Mouse (Mus musculus) megakaryocyte-erythroid progenitor cell, adult 5-6 weeks (primary cell): ENCODE measurements around the gene Acad10. TPM values are rescaled to one million over a fixed set of nuclear protein-coding genes. Genes with fewer than 3 reads are reported as not detected.

Experiments
- ATAC-seq: replicated peaks from 2 replicates; pipeline ENCODE4 v1.8.0; 2016; ENCODE audit warnings: mild to moderate bottlenecking, inconsistent platforms; ENCODE audit not compliant: severe bottlenecking, poor library complexity, low FRiP score, low TSS enrichment
- total RNA-seq, 2 experiments: library from RNA; stranded (forward) in 1 of 2; stranded (reverse) in 1 of 2; fragments of 200-1000, 215-1000 nt in 1 of 2; fragments of >200 nt in 1 of 2; fragmentation: Nextera tagmentation in 1 of 2; gene quantifications; 2 replicates each; pipeline ENCODE4 v1.2.3; 2014 to 2017

The Acad10 gene
- total RNA-seq, 2 experiments from 2014 or later = 6.2 to 6.3 TPM

DNA sequence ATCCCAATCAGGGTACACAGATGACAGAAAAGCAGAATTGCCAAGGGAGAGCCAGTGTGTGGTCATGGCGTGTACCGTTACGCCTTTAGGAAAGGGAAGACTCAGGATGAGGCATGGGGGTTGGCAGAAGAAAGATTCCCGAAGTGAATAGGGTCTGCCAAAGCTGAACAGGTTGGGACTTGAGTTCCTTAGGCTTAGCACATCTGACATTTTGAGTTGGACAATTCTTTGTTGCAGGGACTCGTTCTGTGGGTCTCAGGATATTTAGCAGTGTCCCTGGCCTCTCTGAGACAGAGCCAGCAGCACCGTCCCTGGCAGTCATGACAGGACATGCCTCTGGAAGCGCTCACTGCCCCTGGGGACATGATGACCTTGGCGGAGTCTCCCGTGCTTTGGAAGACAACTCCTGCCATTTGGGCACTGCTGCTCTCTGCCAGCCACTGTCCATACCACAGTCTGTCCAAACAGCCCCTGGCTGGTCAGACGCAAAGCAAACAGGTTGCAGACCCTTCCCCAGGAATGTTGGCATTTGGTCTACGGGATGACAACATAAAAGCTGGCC lies 83.3 kb downstream of the Acad10 start:
- no peak for ATAC-seq

DNA sequence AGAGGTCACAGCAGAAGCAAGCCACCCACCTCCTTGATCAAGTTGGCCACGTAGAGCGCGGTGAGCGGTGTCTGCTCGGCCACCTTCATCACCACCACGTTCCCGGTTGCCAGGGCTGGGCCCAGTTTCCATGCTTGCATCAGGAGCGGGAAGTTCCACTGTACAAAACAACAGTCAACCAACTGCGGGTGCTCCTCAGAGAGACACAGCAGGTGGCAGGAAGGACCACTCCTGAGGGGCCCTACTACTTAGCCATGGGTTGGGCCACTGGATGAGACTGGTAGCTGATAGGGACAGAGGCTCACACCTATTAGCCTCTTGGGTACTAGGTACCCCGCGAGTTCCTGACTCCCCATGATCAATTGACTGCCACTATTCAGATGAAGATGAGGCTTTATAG lies 84.4 kb downstream of the Acad10 start:
- ATAC-seq = no peak

DNA sequence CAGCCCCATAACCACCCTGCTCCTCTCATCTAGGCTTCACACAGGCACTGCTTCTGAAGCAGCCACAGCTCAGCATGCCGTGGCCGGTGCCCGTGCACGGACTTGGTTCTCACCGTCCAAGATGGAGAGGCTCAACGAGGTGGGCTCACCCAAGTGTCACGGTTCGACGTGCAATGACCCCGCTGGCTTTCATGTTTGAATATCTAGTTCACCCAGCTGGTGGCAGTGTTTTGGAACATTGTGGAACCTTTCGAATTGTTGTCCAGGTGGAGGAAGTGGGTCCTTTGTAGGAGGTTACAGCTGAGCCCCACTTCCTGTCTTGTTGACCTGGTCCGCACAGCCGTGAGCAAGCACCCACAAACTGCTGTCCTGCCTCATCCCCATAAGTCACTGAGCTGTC lies 86.2 kb downstream of the Acad10 start:
- no peak for ATAC-seq

Other genes with a start within 250 kb of the Acad10 start
- not detected in 2 replicates for gene Tmem116, start 208.6 kb downstream of the Acad10 start, total RNA-seq (2014; fragmentation: Nextera tagmentation)
- 2.3 TPM in 1 of 2 replicates, not detected in the other for gene Tmem116, start 208.6 kb downstream of the Acad10 start, total RNA-seq (2017)
- gene Erp29, start 208.0 kb downstream of the Acad10 start, total RNA-seq (2014; fragmentation: Nextera tagmentation) = 191 and 257 TPM in 2 replicates
- gene Erp29, start 208.0 kb downstream of the Acad10 start, total RNA-seq (2017) = 422 and 491 TPM in 2 replicates
- gene Adam1b, start 157.1 kb downstream of the Acad10 start, total RNA-seq (2014; fragmentation: Nextera tagmentation) = 0.39 TPM in 1 of 2 replicates, not detected in the other
- gene Adam1b, start 157.1 kb downstream of the Acad10 start, total RNA-seq (2017) = not detected in 2 replicates
- 1.4 and 3.0 TPM in 2 replicates for gene Adam1a, start 115.0 kb downstream of the Acad10 start, total RNA-seq (2014; fragmentation: Nextera tagmentation)
- gene Adam1a, start 115.0 kb downstream of the Acad10 start, total RNA-seq (2017) = 2.9 and 5.0 TPM in 2 replicates
- gene Gm42878, start 115.0 kb downstream of the Acad10 start, total RNA-seq (2014; fragmentation: Nextera tagmentation) = not detected in 2 replicates
- gene Gm42878, start 115.0 kb downstream of the Acad10 start, total RNA-seq (2017) = not detected in 2 replicates
- gene Mapkapk5, start 114.6 kb downstream of the Acad10 start, total RNA-seq (2014; fragmentation: Nextera tagmentation) = 135 and 143 TPM in 2 replicates
- 120 and 186 TPM in 2 replicates for gene Mapkapk5, start 114.6 kb downstream of the Acad10 start, total RNA-seq (2017)
- gene Aldh2, start 66.7 kb downstream of the Acad10 start, total RNA-seq (2014; fragmentation: Nextera tagmentation) = 98.2 and 116 TPM in 2 replicates
- 189 and 268 TPM in 2 replicates for gene Aldh2, start 66.7 kb downstream of the Acad10 start, total RNA-seq (2017)
- gene Acad12, start 41.6 kb downstream of the Acad10 start, total RNA-seq (2014; fragmentation: Nextera tagmentation) = 1.8 and 2.4 TPM in 2 replicates
- 0.38 and 2.6 TPM in 2 replicates for gene Acad12, start 41.6 kb downstream of the Acad10 start, total RNA-seq (2017)
- 26.8 and 41.9 TPM in 2 replicates for gene Brap, start within 50 bp of the Acad10 start, total RNA-seq (2014; fragmentation: Nextera tagmentation)
- 57.6 and 62.5 TPM in 2 replicates for gene Brap, start within 50 bp of the Acad10 start, total RNA-seq (2017)
- gene Atxn2, start 50.8 kb upstream of the Acad10 start, total RNA-seq (2014; fragmentation: Nextera tagmentation) = 117 and 144 TPM in 2 replicates
- gene Atxn2, start 50.8 kb upstream of the Acad10 start, total RNA-seq (2017) = 39.4 and 41.0 TPM in 2 replicates
- gene Sh2b3, start 177.1 kb upstream of the Acad10 start, total RNA-seq (2014; fragmentation: Nextera tagmentation) = 11.2 and 13.3 TPM in 2 replicates
- 5.1 and 5.3 TPM in 2 replicates for gene Sh2b3, start 177.1 kb upstream of the Acad10 start, total RNA-seq (2017)
- gene Pheta1, start 188.5 kb upstream of the Acad10 start, total RNA-seq (2014; fragmentation: Nextera tagmentation) = 2.9 and 4.2 TPM in 2 replicates
- gene Pheta1, start 188.5 kb upstream of the Acad10 start, total RNA-seq (2017) = 0.42 and 2.6 TPM in 2 replicates